Mouse (Mus musculus): ENCODE measurements around the gene Siglecf.

The Siglecf gene

GRCm38 (mm10) chr7:43378226-43378625 is 27.1 kb downstream of the Siglecf start:
- DNase-seq (ENCODE audit: low spot score) = peak; percentile 77

GRCm38 (mm10) chr7:43392349-43393121 is 41.4 kb downstream of the Siglecf start:
- no peak for DNase-seq (ENCODE audit: low spot score)

GRCm38 (mm10) chr7:43399501-43399900 is 48.4 kb downstream of the Siglecf start:
- DNase-seq (ENCODE audit: low spot score) = no peak

GRCm38 (mm10) chr7:43402718-43403117 is 51.6 kb downstream of the Siglecf start:
- DNase-seq (ENCODE audit: low spot score) = no peak

GRCm38 (mm10) chr7:43407573-43407972 is 56.4 kb downstream of the Siglecf start:
- DNase-seq (ENCODE audit: low spot score) = no peak

GRCm38 (mm10) chr7:43408131-43408553 is 57.0 kb downstream of the Siglecf start, which contains the start of gene Siglecg:
TSS of gene Siglecg (plus strand) at chr7:43408204.
- DNase-seq (ENCODE audit: low spot score) = no peak

- no peak for DNase-seq (ENCODE audit: low spot score)
Observed at GRCm38 (mm10) chr7:43409084-43409483, 57.9 kb downstream of the Siglecf start.
